Mouse (Mus musculus): ENCODE measurements at regions not wholly inside any gene's neighbourhood (a gene's known extent, or its start where the extent isn't known, plus 50 kb on each side); places are given as distances from the start of the nearest gene placed in this dataset.

GRCm38 (mm10) chr9:118206483-118206882 is 56.5 kb upstream of the Cmc1 start:
- TF ChIP-seq USF1 (IDR thresholded peaks at IDR 0.05; ENCODE audit: low read depth) (no peak), POLR2A (IDR thresholded peaks at IDR 0.05; ENCODE audit: insufficient read length, low read depth) (no peak), SRF (IDR thresholded peaks at IDR 0.05; ENCODE audit: control insufficient read depth, insufficient read length, low read depth) (no peak), MAX (IDR thresholded peaks at IDR 0.05; ENCODE audit: low read depth) (no peak), E2F4 (IDR thresholded peaks at IDR 0.05; ENCODE audit: insufficient read depth) (no peak), MYOG (IDR thresholded peaks at IDR 0.05; ENCODE audit: control insufficient read depth in 1 of 3, insufficient read depth in 1 of 3, insufficient read length in 2 of 3, low read depth in 2 of 3) (peak in 2 of 3 experiments; percentile 35 to 52), CEBPB (IDR thresholded peaks at IDR 0.05; ENCODE audit: insufficient read depth, poor library complexity, severe bottlenecking) (no peak), TCF12 (IDR thresholded peaks at IDR 0.05; ENCODE audit: insufficient read depth, poor library complexity, severe bottlenecking) (no peak), MYOD1 (IDR thresholded peaks at IDR 0.05; ENCODE audit: control insufficient read depth in 1 of 3, insufficient read length in 2 of 3, low read depth in 2 of 3) (peak in 2 of 3 experiments; percentile 37 to 51)

Data from myocyte (in vitro differentiated cells).